Mouse (Mus musculus) monocyte, adult 5-6 weeks (primary cell): ENCODE measurements around the gene Sgpl1. TPM values are rescaled to one million over a fixed set of nuclear protein-coding genes. Genes with fewer than 3 reads are reported as not detected.

Experiments used
- ATAC-seq: fragments of 153-309, 156-312 bp; replicated peaks from 2 replicates; pipeline ENCODE4 v1.8.0; 2017; ENCODE audit warnings: mild to moderate bottlenecking; ENCODE audit not compliant: low TSS enrichment, insufficient number of reproducible peaks, severe bottlenecking, poor library complexity, low FRiP score
- total RNA-seq: library from RNA; stranded (forward); fragments of 200-1000, 200-491, 200-594 nt; gene quantifications from 3 replicates; pipeline ENCODE4 v1.2.3, GENCODE M21; 2017

Sgpl1 gene
- total RNA-seq, 1 experiment from 2014 or later, result 69.9 TPM

- no peak for ATAC-seq
These were observed 12.6 kb upstream of the Sgpl1 start for GRCm38 (mm10) chr10:61160089-61160488.

- no peak for ATAC-seq
These were observed 11.1 kb upstream of the Sgpl1 start for GRCm38 (mm10) chr10:61158594-61158993.

- ATAC-seq, result no peak
These were observed 8.9 kb upstream of the Sgpl1 start for GRCm38 (mm10) chr10:61156453-61156852.

- ATAC-seq, result no peak
These were observed 8.1 kb upstream of the Sgpl1 start for GRCm38 (mm10) chr10:61155611-61156010.

- ATAC-seq, result no peak
These were observed 4.6 kb upstream of the Sgpl1 start for GRCm38 (mm10) chr10:61152131-61152530.

GRCm38 (mm10) chr10:61150616-61151015 lies 3.1 kb upstream of the Sgpl1 start:
- no peak for ATAC-seq

- no peak for ATAC-seq
These were observed 2.0 kb upstream of the Sgpl1 start for GRCm38 (mm10) chr10:61149476-61149875.

GRCm38 (mm10) chr10:61146807-61147156 lies 721 bp downstream of the Sgpl1 start:
- ATAC-seq, result 0 out of 2 replicates have a peak, but pooled peaks have one; percentile 6

GRCm38 (mm10) chr10:61146119-61146806 lies 1.2 kb downstream of the Sgpl1 start:
- peak; percentile 62 for ATAC-seq

GRCm38 (mm10) chr10:61145766-61146118 lies 1.8 kb downstream of the Sgpl1 start:
- no peak for ATAC-seq

GRCm38 (mm10) chr10:61143343-61143742 lies 4.2 kb downstream of the Sgpl1 start:
- ATAC-seq, result no peak

- ATAC-seq, result no peak
These were observed 9.9 kb downstream of the Sgpl1 start for GRCm38 (mm10) chr10:61137567-61137966.

GRCm38 (mm10) chr10:61135226-61135839 lies 12.2 kb downstream of the Sgpl1 start:
- ATAC-seq, result peak; percentile 61

GRCm38 (mm10) chr10:61134041-61134440 lies 13.5 kb downstream of the Sgpl1 start:
- no peak for ATAC-seq

GRCm38 (mm10) chr10:61130959-61131358 lies 16.5 kb downstream of the Sgpl1 start:
- no peak for ATAC-seq

- ATAC-seq, result no peak
These were observed 18.7 kb downstream of the Sgpl1 start for GRCm38 (mm10) chr10:61128701-61129365.

GRCm38 (mm10) chr10:61124462-61124861 lies 23.0 kb downstream of the Sgpl1 start:
- no peak for ATAC-seq

GRCm38 (mm10) chr10:61123276-61123913 lies 24.1 kb downstream of the Sgpl1 start:
- ATAC-seq, result no peak

GRCm38 (mm10) chr10:61121732-61122131 lies 25.8 kb downstream of the Sgpl1 start:
- peak; percentile 61; the same call in 1 of the 2 replicates for ATAC-seq
